Mouse (Mus musculus): ENCODE results near the gene Slc25a42. TPM values are rescaled to one million over a fixed set of nuclear protein-coding genes. Genes with fewer than 3 reads are reported as not detected.

The Slc25a42 gene
- total and polyA plus RNA-seq, 2 experiments from 2014 or later = 8.3 to 17.1 TPM

- TF ChIP-seq CTCF (IDR thresholded peaks at IDR 0.05; ENCODE audit: low read depth) = no peak
- no peak overlapping the region for H3K9ac ChIP-seq (replicated peaks; ENCODE audit: low read length)
- no peak for DNase-seq (ENCODE audit: low spot score)
- no peak overlapping the region for H3K27ac ChIP-seq
- peaks cover 67% of the 10 kb centered on the region for H3K36me3 ChIP-seq (ENCODE audit: insufficient read depth, low read length)
- H3K9me3 ChIP-seq (ENCODE audit: low read length) = no peaks in the 10 kb centered on the region
- ATAC-seq = no peak
- WGBS = 88% methylated on average over 5 of the region's 5 CpGs
- no peaks in the 10 kb centered on the region for H3K27me3 ChIP-seq (ENCODE audit: insufficient read depth, low read length)
- H3K4me3 ChIP-seq (ENCODE audit: low read length) = no peak overlapping the region
- no peak overlapping the region for H3K4me2 ChIP-seq (ENCODE audit: low read depth, low read length)
- H3K4me1 ChIP-seq (ENCODE audit: insufficient read depth, low read length) = no peaks in the 10 kb centered on the region; the same call in 1 of the 2 replicates
These were observed 28.5 kb upstream of the Slc25a42 start for GRCm38 (mm10) chr8:70240642-70241041.

- Histone ChIP-seq H3K4me3 (ENCODE audit: low read length) (no peak overlapping the region), H3K4me2 (ENCODE audit: low read depth, low read length) (no peak overlapping the region), H3K27me3 (ENCODE audit: insufficient read depth, low read length) (no peaks in the 10 kb centered on the region), H3K27ac (no peak overlapping the region), H3K9me3 (ENCODE audit: low read length) (no peaks in the 10 kb centered on the region), H3K4me1 (ENCODE audit: insufficient read depth, low read length) (peaks cover 7% of the 10 kb centered on the region; the same call in 1 of the 2 replicates), H3K9ac (replicated peaks; ENCODE audit: low read length) (no peak overlapping the region), H3K36me3 (ENCODE audit: insufficient read depth, low read length) (peaks cover 54% of the 10 kb centered on the region; the same call in 1 of the 2 replicates)
- DNase-seq (ENCODE audit: low spot score) (no peak), ATAC-seq (no peak)
- no peak for TF ChIP-seq CTCF (IDR thresholded peaks at IDR 0.05; ENCODE audit: low read depth)
- WGBS = 84% methylated on average over 2 of the region's 2 CpGs
These were observed 25.7 kb upstream of the Slc25a42 start for GRCm38 (mm10) chr8:70237842-70238241.

GRCm38 (mm10) chr8:70234781-70235128 is 22.6 kb upstream of the Slc25a42 start:
- H3K9ac ChIP-seq (replicated peaks; ENCODE audit: low read length) = peak overlapping the region; percentile 92
- ATAC-seq (no peak), DNase-seq (ENCODE audit: low spot score) (no peak)
- no peak for TF ChIP-seq CTCF (IDR thresholded peaks at IDR 0.05; ENCODE audit: low read depth)
- under 1% methylated on average over 15 of the region's 15 CpGs for WGBS
- peak overlapping the region; percentile 74 for H3K4me2 ChIP-seq (ENCODE audit: low read depth, low read length)
- peaks cover 11% of the 10 kb centered on the region; the same call in 1 of the 2 replicates for H3K4me1 ChIP-seq (ENCODE audit: insufficient read depth, low read length)
- no peaks in the 10 kb centered on the region for H3K9me3 ChIP-seq (ENCODE audit: low read length)
- H3K27me3 ChIP-seq (ENCODE audit: insufficient read depth, low read length) = no peaks in the 10 kb centered on the region
- H3K36me3 ChIP-seq (ENCODE audit: insufficient read depth, low read length) = peaks cover 39% of the 10 kb centered on the region; the same call in 1 of the 2 replicates
- peak overlapping the region; percentile 98 for H3K27ac ChIP-seq
- H3K4me3 ChIP-seq (ENCODE audit: low read length) = peak overlapping the region; percentile 92

- Histone ChIP-seq H3K9me3 (ENCODE audit: low read length) (no peaks in the 10 kb centered on the region), H3K4me1 (ENCODE audit: insufficient read depth, low read length) (peaks cover 11% of the 10 kb centered on the region; the same call in 1 of the 2 replicates), H3K36me3 (ENCODE audit: insufficient read depth, low read length) (peaks cover 41% of the 10 kb centered on the region; the same call in 1 of the 2 replicates), H3K27me3 (ENCODE audit: insufficient read depth, low read length) (no peaks in the 10 kb centered on the region), H3K4me3 (ENCODE audit: low read length) (peak within 1 kb of the TSS; percentile 92), H3K9ac (replicated peaks; ENCODE audit: low read length) (peak within 1 kb of the TSS; percentile 92), H3K27ac (peak within 1 kb of the TSS; percentile 98), H3K4me2 (ENCODE audit: low read depth, low read length) (peak within 1 kb of the TSS; percentile 74)
- peak; percentile 96 for ATAC-seq
- peak; percentile 99 for DNase-seq (ENCODE audit: low spot score)
- peak; percentile 29 for TF ChIP-seq CTCF (IDR thresholded peaks at IDR 0.05; ENCODE audit: low read depth)
- under 1% methylated on average over 55 of the region's 67 CpGs for WGBS
These were observed 22.1 kb upstream of the Slc25a42 start, which contains the start of the genes Sugp2 and Armc6 for GRCm38 (mm10) chr8:70234080-70234780. Sugp2 (plus strand) TSS chr8:70234226. Armc6 (minus strand) TSS chr8:70234466.

DNA sequence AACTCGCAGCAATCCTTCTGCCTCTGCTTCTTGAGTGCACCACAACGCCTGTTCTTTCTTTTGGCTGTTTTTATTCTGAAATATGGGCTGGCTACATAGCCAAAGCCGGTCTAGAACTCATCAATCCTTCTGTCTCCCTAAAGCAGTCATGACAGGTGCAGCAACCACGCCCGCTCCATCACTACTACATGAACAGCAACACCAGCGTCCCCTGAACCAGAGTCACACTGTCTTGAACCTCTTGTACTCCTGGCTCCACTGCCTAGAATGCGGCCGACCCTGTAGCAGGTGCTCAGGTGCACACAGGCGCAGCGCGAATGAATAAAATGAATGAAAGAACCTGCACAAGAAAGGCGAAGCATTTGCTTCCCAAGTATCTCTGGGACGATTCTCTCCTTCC is 21.5 kb upstream of the Slc25a42 start:
- H3K9ac ChIP-seq (replicated peaks; ENCODE audit: low read length) = peak overlapping the region; percentile 92
- ATAC-seq = peak; percentile 11; the same call in 1 of the 2 replicates
- WGBS = 6% methylated on average over 13 of the region's 13 CpGs
- H3K36me3 ChIP-seq (ENCODE audit: insufficient read depth, low read length) = peaks cover 41% of the 10 kb centered on the region; the same call in 1 of the 2 replicates
- H3K27ac ChIP-seq = peak overlapping the region; percentile 98
- peak; percentile 19 for DNase-seq (ENCODE audit: low spot score)
- peak overlapping the region; percentile 92 for H3K4me3 ChIP-seq (ENCODE audit: low read length)
- H3K27me3 ChIP-seq (ENCODE audit: insufficient read depth, low read length) = no peaks in the 10 kb centered on the region
- TF ChIP-seq CTCF (IDR thresholded peaks at IDR 0.05; ENCODE audit: low read depth) = no peak
- no peaks in the 10 kb centered on the region for H3K9me3 ChIP-seq (ENCODE audit: low read length)
- H3K4me1 ChIP-seq (ENCODE audit: insufficient read depth, low read length) = peaks cover 11% of the 10 kb centered on the region; the same call in 1 of the 2 replicates
- peak overlapping the region; percentile 74 for H3K4me2 ChIP-seq (ENCODE audit: low read depth, low read length)

GRCm38 (mm10) chr8:70230837-70231236 is 18.7 kb upstream of the Slc25a42 start:
- no peaks in the 10 kb centered on the region for H3K9me3 ChIP-seq (ENCODE audit: low read length)
- peaks cover 21% of the 10 kb centered on the region; the same call in 1 of the 2 replicates for H3K36me3 ChIP-seq (ENCODE audit: insufficient read depth, low read length)
- H3K9ac ChIP-seq (replicated peaks; ENCODE audit: low read length) = no peak overlapping the region
- H3K27me3 ChIP-seq (ENCODE audit: insufficient read depth, low read length) = no peaks in the 10 kb centered on the region
- ATAC-seq = no peak
- no peak overlapping the region for H3K27ac ChIP-seq
- no peak for TF ChIP-seq CTCF (IDR thresholded peaks at IDR 0.05; ENCODE audit: low read depth)
- no peak overlapping the region for H3K4me3 ChIP-seq (ENCODE audit: low read length)
- H3K4me2 ChIP-seq (ENCODE audit: low read depth, low read length) = no peak overlapping the region
- no peak for DNase-seq (ENCODE audit: low spot score)
- peaks cover 11% of the 10 kb centered on the region; the same call in 1 of the 2 replicates for H3K4me1 ChIP-seq (ENCODE audit: insufficient read depth, low read length)
- 82% methylated on average over 9 of the region's 9 CpGs for WGBS

DNA sequence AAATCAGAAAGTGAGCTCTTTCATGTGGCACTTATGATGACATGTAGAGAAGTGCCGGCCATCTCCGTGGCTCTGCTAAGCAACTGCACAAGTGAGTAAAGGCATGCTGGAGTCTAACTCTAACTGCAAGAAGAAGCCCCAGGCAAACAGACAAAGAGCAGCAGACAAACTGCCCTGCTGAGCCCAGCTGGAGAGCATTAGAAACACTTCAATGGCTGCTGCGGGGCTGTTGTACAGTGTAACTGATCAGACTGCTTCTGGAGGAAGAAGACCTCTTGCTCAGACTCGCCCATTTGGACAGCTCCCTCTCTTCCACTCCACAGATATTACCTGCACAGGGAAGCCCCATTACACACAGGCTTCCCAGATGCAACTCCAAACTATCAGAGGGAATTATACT is 15.9 kb upstream of the Slc25a42 start:
- Histone ChIP-seq H3K4me3 (ENCODE audit: low read length) (no peak overlapping the region), H3K4me2 (ENCODE audit: low read depth, low read length) (no peak overlapping the region), H3K4me1 (ENCODE audit: insufficient read depth, low read length) (peaks cover 5% of the 10 kb centered on the region; the same call in 1 of the 2 replicates), H3K27me3 (ENCODE audit: insufficient read depth, low read length) (no peaks in the 10 kb centered on the region), H3K36me3 (ENCODE audit: insufficient read depth, low read length) (peaks cover 44% of the 10 kb centered on the region), H3K27ac (no peak overlapping the region), H3K9ac (replicated peaks; ENCODE audit: low read length) (no peak overlapping the region), H3K9me3 (ENCODE audit: low read length) (no peaks in the 10 kb centered on the region)
- TF ChIP-seq CTCF (IDR thresholded peaks at IDR 0.05; ENCODE audit: low read depth) = no peak
- DNase-seq (ENCODE audit: low spot score) (peak; percentile 48), ATAC-seq (peak; percentile 70)
- WGBS = 14% methylated on average over 4 of the region's 4 CpGs
